Mouse (Mus musculus) lung, postnatal 0 days (tissue): ENCODE results near the gene Kif21a.

Experiments
- CTCF ChIP-seq: IDR thresholded peaks from 2 replicates; pipeline ENCODE4 v1.5.1; 2016; ENCODE audit warnings: antibody characterized with exemption, mild to moderate bottlenecking
- EP300 ChIP-seq: IDR thresholded peaks from 2 replicates; pipeline ENCODE4 v1.6.1; 2016; ENCODE audit warnings: antibody characterized with exemption, mild to moderate bottlenecking, control low read depth

DNA sequence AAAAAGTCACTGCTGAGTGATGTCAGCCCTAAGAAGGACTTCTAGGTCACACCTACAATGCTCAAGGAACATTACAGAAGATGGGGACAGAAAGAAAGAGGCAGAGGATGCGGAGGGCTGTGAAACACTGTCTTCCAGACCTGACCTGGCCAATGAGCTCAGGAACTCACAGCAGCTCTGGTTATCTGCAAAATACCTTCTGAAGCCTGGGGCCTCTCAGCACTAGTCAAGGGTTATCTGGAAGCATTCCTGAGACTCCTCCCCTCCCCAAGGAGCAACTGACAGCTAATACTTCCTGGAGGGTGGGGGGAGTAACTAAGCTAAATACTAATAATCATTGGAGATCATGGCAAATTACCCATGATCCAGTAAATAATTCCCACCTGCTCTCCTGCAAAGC lies 111.3 kb downstream of the Kif21a start:
- no peak for TF ChIP-seq CTCF
- no peak for TF ChIP-seq EP300
